Mouse (Mus musculus): ENCODE measurements around the gene Spef1.

Spef1 gene

GRCm38 (mm10) chr2:131190344-131191004, 3.4 kb upstream of the Spef1 start:
- CTCF ChIA-PET, result interaction anchor here in 3 of 4 experiments (0.7 to 2.7 kb wide), 3 partner anchors 20 to 474 kb away, joined by 3 to 10 read pairs (median 4); no protein-coding TSS in a partner anchor
- POLR2A ChIA-PET, result interaction anchor here in 3 of 4 experiments (0.6 to 2.7 kb wide), 16 partner anchors 9 to 318 kb away, joined by 3 to 8 read pairs (median 4); partner anchors contain the start of gene 1700037H04Rik (in 1 of the 3)

- ChIA-PET CTCF (interaction anchor here in 3 of 4 experiments (0.7 to 2.7 kb wide), 4 partner anchors 20 to 473 kb away, joined by 3 to 10 read pairs (median 4); no protein-coding TSS in a partner anchor), POLR2A (interaction anchor here in 3 of 4 experiments (0.5 to 4.9 kb wide), 16 partner anchors 8 to 319 kb away, joined by 3 to 36 read pairs (median 4); partner anchors contain the start of gene 1700037H04Rik (in 1 of the 3))
These were observed 2.6 kb upstream of the Spef1 start for GRCm38 (mm10) chr2:131189521-131190309.

- CTCF ChIA-PET, result interaction anchor here in 3 of 4 experiments (0.7 to 2.6 kb wide), 6 partner anchors 10 to 196 kb away, joined by 3 to 12 read pairs (median 4); no protein-coding TSS in a partner anchor
These were observed 1.2 kb upstream of the Spef1 start for GRCm38 (mm10) chr2:131188311-131188710.

GRCm38 (mm10) chr2:131187602-131187922, 480 bp upstream of the Spef1 start:
- POLR2A ChIA-PET, result interaction anchor here (0.6 to 4.9 kb wide), 49 partner anchors 9 to 552 kb away, joined by 3 to 53 read pairs (median 5); partner anchors contain the start of genes 1700037H04Rik (in 4 of the 4), Ddrgk1 (in 1 of the 4), Mavs (in 1 of the 4) and Pank2 (in 1 of the 4)
- CTCF ChIA-PET, result interaction anchor here in 3 of 4 experiments (0.6 to 2.6 kb wide), 19 partner anchors 9 to 343 kb away, joined by 3 to 19 read pairs (median 4); partner anchors contain the start of genes Mavs (in 2 of the 3) and Pank2 (in 1 of the 3)

More at GRCm38 (mm10) chr2:131188311-131188710, 1.2 kb upstream of the Spef1 start:
- POLR2A ChIA-PET, result interaction anchor here in 3 of 4 experiments (0.7 to 4.9 kb wide), 13 partner anchors 8 to 44 kb away, joined by 3 to 44 read pairs (median 12); partner anchors contain the start of genes 1700037H04Rik (in 2 of the 3) and Mavs (in 1 of the 3)

GRCm38 (mm10) chr2:131186343-131186742, 739 bp downstream of the Spef1 start:
- POLR2A ChIA-PET, result interaction anchor here (0.5 to 4.9 kb wide), 55 partner anchors 9 to 1050 kb away, joined by 3 to 53 read pairs (median 4); partner anchors contain the start of genes 1700037H04Rik (in 4 of the 4), Ddrgk1 (in 1 of the 4), Mavs (in 1 of the 4) and Pank2 (in 1 of the 4)
- CTCF ChIA-PET, result interaction anchor here (0.6 to 2.6 kb wide), 23 partner anchors 9 to 359 kb away, joined by 3 to 19 read pairs (median 4); partner anchors contain the start of genes 1700037H04Rik (in 2 of the 4) and Mavs (in 1 of the 4)

GRCm38 (mm10) chr2:131179990-131180587, 7.0 kb downstream of the Spef1 start, which contains the start of gene Cenpb:
Gene Cenpb (minus strand): TSS chr2:131180067.
- CTCF ChIA-PET, result interaction anchor here in 3 of 4 experiments (1.2 to 4.1 kb wide), 4 partner anchors 9 to 30 kb away, joined by 3 to 11 read pairs (median 4); no protein-coding TSS in a partner anchor
- POLR2A ChIA-PET, result interaction anchor here (0.5 to 2.4 kb wide), 24 partner anchors 9 to 151 kb away, joined by 3 to 22 read pairs (median 5); partner anchors contain the start of genes 1700037H04Rik (in 2 of the 4), Mavs (in 1 of the 4) and Pank2 (in 1 of the 4)

- ChIA-PET POLR2A (interaction anchor here (0.6 to 2.4 kb wide), 49 partner anchors 8 to 515 kb away, joined by 3 to 22 read pairs (median 4); partner anchors contain the start of genes 1700037H04Rik (in 3 of the 4), Mavs (in 2 of the 4), Pank2 (in 2 of the 4) and Rnf24 (in 2 of the 4)), CTCF (interaction anchor here in 3 of 4 experiments (0.7 to 4.1 kb wide), 9 partner anchors 8 to 76 kb away, joined by 3 to 11 read pairs (median 4); partner anchors contain the start of gene 1700037H04Rik (in 1 of the 3))
These were observed 7.7 kb downstream of the Spef1 start for GRCm38 (mm10) chr2:131179246-131179886.

GRCm38 (mm10) chr2:131178828-131179245, 8.2 kb downstream of the Spef1 start:
- ChIA-PET POLR2A (interaction anchor here (0.6 to 2.4 kb wide), 47 partner anchors 8 to 515 kb away, joined by 3 to 22 read pairs (median 4); partner anchors contain the start of genes 1700037H04Rik (in 3 of the 4), Mavs (in 2 of the 4), Pank2 (in 2 of the 4) and Rnf24 (in 2 of the 4)), CTCF (interaction anchor here in 3 of 4 experiments (0.7 to 4.1 kb wide), 9 partner anchors 8 to 77 kb away, joined by 3 to 11 read pairs (median 4); partner anchors contain the start of gene 1700037H04Rik (in 1 of the 3))

GRCm38 (mm10) chr2:131177932-131178331, 9.2 kb downstream of the Spef1 start:
- POLR2A ChIA-PET, result interaction anchor here in 3 of 4 experiments (0.7 to 8.3 kb wide), 14 partner anchors 8 to 123 kb away, joined by 3 to 53 read pairs (median 5); partner anchors contain the start of genes 1700037H04Rik (in 3 of the 3), Cdc25b (in 3 of the 3), Spef1 (in 3 of the 3) and Pank2 (in 1 of the 3)
- CTCF ChIA-PET, result interaction anchor here in 2 of 4 experiments (1.4 to 4.1 kb wide), 3 partner anchors 9 to 32 kb away, joined by 3 to 12 read pairs (median 11); partner anchors contain the start of genes 1700037H04Rik (in 1 of the 2), Cdc25b (in 1 of the 2) and Spef1 (in 1 of the 2)

GRCm38 (mm10) chr2:131176491-131176890, 10.6 kb downstream of the Spef1 start:
- ChIA-PET POLR2A (interaction anchor here in 3 of 4 experiments (0.6 to 8.3 kb wide), 17 partner anchors 10 to 1569 kb away, joined by 3 to 53 read pairs (median 4); partner anchors contain the start of genes 1700037H04Rik (in 2 of the 3), Cdc25b (in 2 of the 3), Spef1 (in 2 of the 3) and Ap5s1 (in 1 of the 3)), CTCF (interaction anchor here in 2 of 4 experiments (1.9 to 4.1 kb wide), 3 partner anchors 10 to 33 kb away, joined by 4 to 12 read pairs (median 11); partner anchors contain the start of genes Cdc25b (in 1 of the 2) and Spef1 (in 1 of the 2))

- ChIA-PET CTCF (interaction anchor here in 2 of 4 experiments (1.9 to 4.1 kb wide), 4 partner anchors 11 to 34 kb away, joined by 4 to 12 read pairs (median 9); partner anchors contain the start of genes Cdc25b (in 1 of the 2) and Spef1 (in 1 of the 2)), POLR2A (interaction anchor here in 3 of 4 experiments (0.6 to 8.3 kb wide), 27 partner anchors 10 to 1568 kb away, joined by 3 to 53 read pairs (median 4); partner anchors contain the start of genes 1700037H04Rik (in 3 of the 3), Cdc25b (in 2 of the 3), Spef1 (in 2 of the 3) and Ap5s1 (in 1 of the 3))
These were observed 11.2 kb downstream of the Spef1 start for GRCm38 (mm10) chr2:131175945-131176309.

GRCm38 (mm10) chr2:131175286-131175944, 11.7 kb downstream of the Spef1 start:
- ChIA-PET CTCF (interaction anchor here in 3 of 4 experiments (0.7 to 2.1 kb wide), 4 partner anchors 11 to 269 kb away, joined by 3 to 7 read pairs (median 4); partner anchors contain the start of genes 4930402H24Rik (in 1 of the 3) and Atrn (in 1 of the 3)), POLR2A (interaction anchor here (0.7 to 8.3 kb wide), 33 partner anchors 11 to 220 kb away, joined by 3 to 53 read pairs (median 4); partner anchors contain the start of genes 1700037H04Rik (in 3 of the 4), Cdc25b (in 3 of the 4), Spef1 (in 3 of the 4) and Mavs (in 2 of the 4))

- ChIA-PET POLR2A (interaction anchor here (0.7 to 8.3 kb wide), 30 partner anchors 11 to 220 kb away, joined by 3 to 53 read pairs (median 4); partner anchors contain the start of genes 1700037H04Rik (in 3 of the 4), Cdc25b (in 3 of the 4), Spef1 (in 3 of the 4) and Mavs (in 2 of the 4)), CTCF (interaction anchor here in 3 of 4 experiments (0.7 to 2.1 kb wide), 4 partner anchors 11 to 269 kb away, joined by 3 to 7 read pairs (median 4); partner anchors contain the start of genes 4930402H24Rik (in 1 of the 3) and Atrn (in 1 of the 3))
These were observed 12.4 kb downstream of the Spef1 start for GRCm38 (mm10) chr2:131174700-131175099.

- CTCF ChIA-PET, result interaction anchor here in 3 of 4 experiments (0.5 to 3.0 kb wide), 9 partner anchors 12 to 373 kb away, joined by 3 to 16 read pairs (median 6); partner anchors contain the start of genes 1700037H04Rik (in 1 of the 3), Cdc25b (in 1 of the 3) and Spef1 (in 1 of the 3)
- POLR2A ChIA-PET, result interaction anchor here (0.5 to 8.3 kb wide), 28 partner anchors 9 to 576 kb away, joined by 3 to 95 read pairs (median 4); partner anchors contain the start of genes 1700037H04Rik (in 3 of the 4), Cdc25b (in 2 of the 4), Pank2 (in 2 of the 4) and Spef1 (in 2 of the 4)
These were observed 14.8 kb downstream of the Spef1 start for GRCm38 (mm10) chr2:131172322-131172721.
